Mouse (Mus musculus): ENCODE measurements around the gene Anks1. TPM values are rescaled to one million over a fixed set of nuclear protein-coding genes. Genes with fewer than 3 reads are reported as not detected.

The Anks1 gene
- polyA plus RNA-seq, 1 experiment from 2014 or later: 21.4 TPM

DNA sequence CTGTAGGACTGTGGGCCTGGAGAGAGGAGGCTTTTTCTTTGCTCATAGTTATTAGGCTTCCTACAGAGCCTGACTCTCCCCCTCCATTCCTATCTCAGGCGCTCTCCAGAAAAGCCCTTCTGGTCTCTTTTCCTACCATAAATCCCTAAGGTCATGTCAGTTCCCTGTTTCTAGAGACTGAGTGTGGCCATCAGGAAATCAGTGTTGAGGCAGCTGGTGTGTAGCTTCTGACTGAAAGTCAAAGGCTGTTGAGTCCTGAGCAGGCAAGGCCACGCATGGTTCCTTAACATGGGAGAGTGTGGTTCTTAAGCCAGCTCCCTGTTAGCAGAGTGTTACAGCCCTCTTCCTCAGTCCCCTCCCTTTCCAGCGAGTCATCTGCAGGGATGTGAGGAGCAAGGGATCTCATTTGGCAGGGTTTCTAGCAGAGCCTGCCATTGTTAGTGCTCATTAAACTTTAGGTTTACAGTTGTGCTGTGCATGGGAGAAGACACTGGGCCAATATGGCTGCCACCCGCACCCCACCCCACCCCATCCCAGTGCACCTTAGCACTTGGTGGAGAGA is 28.0 kb downstream of the Anks1 start:
- WGBS: 93% methylated on average over 4 of the region's 4 CpGs
- DNase-seq (ENCODE audit: extremely low spot score, low spot score): no peak
- Histone ChIP-seq H3K27ac (no peak overlapping the region), H3K4me3 (no peak overlapping the region), H3K27me3 (ENCODE audit: poor library complexity, severe bottlenecking) (no peaks in the 10 kb centered on the region), H3K9me3 (no peaks in the 10 kb centered on the region), H3K4me1 (peaks cover 15% of the 10 kb centered on the region), H3K36me3 (replicated peaks) (peaks cover 2% of the 10 kb centered on the region; the same call in 1 of the 2 replicates)

DNA sequence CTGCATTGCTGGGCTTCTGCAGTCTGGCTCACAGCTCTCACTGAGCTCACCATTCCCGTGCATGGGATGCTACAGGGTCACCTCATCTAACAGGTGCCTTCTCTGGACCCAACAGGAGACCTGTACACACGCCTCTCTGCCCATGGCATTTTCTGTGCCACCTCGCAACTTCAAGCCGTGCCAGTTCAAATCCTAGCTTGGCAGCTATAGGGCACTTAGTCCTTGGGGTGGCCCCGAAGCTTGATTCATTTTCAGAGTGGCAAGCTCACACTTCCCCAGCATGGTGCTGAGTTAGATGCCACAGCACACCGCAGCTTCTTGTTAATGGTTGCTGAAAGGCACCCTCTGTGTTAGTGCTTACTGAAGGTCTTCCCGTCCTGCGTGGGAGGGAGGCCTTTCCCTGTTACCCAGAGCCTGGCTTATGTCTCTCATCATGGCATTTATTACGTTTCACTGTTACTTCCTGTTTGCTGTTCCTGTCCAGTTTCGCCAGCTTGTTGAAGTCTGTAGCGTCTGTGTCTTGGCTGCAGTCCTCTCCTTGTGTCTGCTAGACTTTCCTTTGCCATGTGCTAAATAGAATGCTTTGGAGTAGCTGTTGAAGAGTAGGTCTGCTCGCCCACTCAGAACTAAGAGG is 29.1 kb downstream of the Anks1 start:
- DNase-seq (ENCODE audit: extremely low spot score, low spot score): no peak
- Histone ChIP-seq H3K27ac (peak overlapping the region; percentile 8; the same call in 1 of the 2 replicates), H3K9me3 (no peaks in the 10 kb centered on the region), H3K27me3 (ENCODE audit: poor library complexity, severe bottlenecking) (no peaks in the 10 kb centered on the region), H3K4me1 (peaks cover 15% of the 10 kb centered on the region), H3K36me3 (replicated peaks) (peaks cover 2% of the 10 kb centered on the region; the same call in 1 of the 2 replicates), H3K4me3 (no peak overlapping the region)
- 90% methylated on average over 12 of the region's 12 CpGs for WGBS

DNA sequence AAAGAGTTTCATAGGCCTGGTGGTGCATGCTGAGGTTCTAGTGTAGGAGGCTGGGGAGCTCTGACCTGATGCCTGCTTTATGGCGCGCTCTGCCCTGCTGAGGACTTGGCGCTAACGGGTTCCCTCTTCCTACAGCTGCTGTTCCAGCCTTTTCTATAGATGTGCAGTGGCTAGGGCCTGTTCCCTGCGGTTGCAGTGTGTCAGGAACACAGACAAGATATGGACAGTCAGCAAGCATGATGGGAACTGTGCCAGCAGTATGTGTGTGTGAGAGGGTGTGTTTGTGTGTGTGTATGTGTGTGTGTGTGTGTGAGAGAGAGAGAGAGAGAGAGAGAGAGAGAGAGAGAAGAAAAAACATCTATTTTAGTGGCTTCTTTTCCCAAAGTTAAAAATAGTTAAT is 29.9 kb downstream of the Anks1 start:
- peaks cover 15% of the 10 kb centered on the region for H3K4me1 ChIP-seq
- no peaks in the 10 kb centered on the region for H3K9me3 ChIP-seq
- H3K27me3 ChIP-seq (ENCODE audit: poor library complexity, severe bottlenecking): no peaks in the 10 kb centered on the region
- no peak overlapping the region for H3K27ac ChIP-seq
- 93% methylated on average over 5 of the region's 5 CpGs for WGBS
- peaks cover 2% of the 10 kb centered on the region; the same call in 1 of the 2 replicates for H3K36me3 ChIP-seq (replicated peaks)
- no peak for DNase-seq (ENCODE audit: extremely low spot score, low spot score)
- H3K4me3 ChIP-seq: no peak overlapping the region

DNA sequence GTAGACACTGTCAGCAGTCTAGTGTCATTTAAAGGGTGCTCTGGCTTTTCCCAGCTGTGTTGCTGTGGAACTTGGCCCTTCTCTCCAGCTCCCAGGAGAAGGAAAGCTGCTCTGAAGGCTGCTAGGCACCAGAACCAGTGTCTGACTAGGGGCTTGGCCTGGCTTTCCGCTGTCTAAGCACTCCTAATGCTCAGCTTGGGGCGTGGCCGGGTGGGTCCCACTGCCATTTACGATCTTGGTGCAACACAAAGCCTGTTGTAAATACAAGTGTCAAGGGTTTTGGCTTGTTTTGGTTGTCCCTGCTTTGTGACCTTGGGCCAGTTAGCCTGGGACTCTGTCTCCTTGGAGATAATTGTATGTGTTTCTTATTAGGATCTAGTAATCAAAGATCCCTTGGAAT is 31.2 kb downstream of the Anks1 start:
- no peak for DNase-seq (ENCODE audit: extremely low spot score, low spot score)
- Histone ChIP-seq H3K27me3 (ENCODE audit: poor library complexity, severe bottlenecking) (no peaks in the 10 kb centered on the region), H3K4me1 (peaks cover 17% of the 10 kb centered on the region), H3K4me3 (no peak overlapping the region), H3K36me3 (replicated peaks) (no peaks in the 10 kb centered on the region), H3K9me3 (no peaks in the 10 kb centered on the region), H3K27ac (no peak overlapping the region)
- WGBS: 73% methylated on average over 4 of the region's 4 CpGs

DNA sequence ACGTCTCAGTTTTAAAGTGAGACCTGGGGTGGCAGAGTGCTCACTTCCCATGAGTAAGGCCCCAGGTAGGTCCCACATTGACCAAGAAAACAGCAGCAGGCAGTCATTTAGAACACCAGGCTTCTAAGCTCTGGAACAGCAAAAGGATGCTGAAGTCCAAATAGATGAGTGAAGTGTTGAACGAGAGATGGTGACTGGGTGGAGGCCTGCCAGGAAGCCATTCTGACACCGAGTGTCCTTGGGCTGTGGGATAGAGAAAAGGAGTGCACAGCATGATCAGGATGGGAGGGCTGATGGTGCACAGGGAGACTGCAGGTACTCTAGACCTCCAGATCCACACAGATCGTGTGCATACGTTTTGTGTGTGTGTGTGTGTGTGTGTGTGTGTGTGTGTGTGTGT is 32.1 kb downstream of the Anks1 start:
- Histone ChIP-seq H3K36me3 (replicated peaks) (no peaks in the 10 kb centered on the region), H3K27me3 (ENCODE audit: poor library complexity, severe bottlenecking) (no peaks in the 10 kb centered on the region), H3K4me3 (no peak overlapping the region), H3K9me3 (no peaks in the 10 kb centered on the region), H3K27ac (no peak overlapping the region), H3K4me1 (peaks cover 26% of the 10 kb centered on the region)
- DNase-seq (ENCODE audit: extremely low spot score, low spot score): no peak
- WGBS: 86% methylated on average over 5 of the region's 5 CpGs

DNA sequence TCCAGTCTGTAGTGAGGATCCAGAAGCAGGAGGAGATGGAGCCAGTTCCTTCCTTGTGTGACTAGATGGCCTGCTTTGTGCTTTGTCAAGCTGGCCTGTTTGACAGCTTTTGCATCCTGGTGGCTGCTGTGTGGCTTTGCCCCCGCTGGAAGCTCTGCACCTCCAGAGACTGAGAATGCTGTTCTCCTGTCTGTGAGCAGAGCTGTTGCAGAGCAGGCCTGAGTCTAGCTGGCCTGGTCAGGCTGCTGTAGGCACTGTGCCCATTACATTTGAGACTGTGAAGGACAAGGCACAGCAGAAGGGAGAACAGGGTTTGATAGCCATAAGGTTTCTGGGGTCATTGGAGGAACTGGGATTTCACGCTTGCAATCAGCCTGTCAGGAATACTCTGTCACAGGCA is 32.6 kb downstream of the Anks1 start:
- 72% methylated on average over 2 of the region's 2 CpGs for WGBS
- DNase-seq (ENCODE audit: extremely low spot score, low spot score): no peak
- Histone ChIP-seq H3K36me3 (replicated peaks) (no peaks in the 10 kb centered on the region), H3K4me1 (peaks cover 28% of the 10 kb centered on the region), H3K9me3 (no peaks in the 10 kb centered on the region), H3K27me3 (ENCODE audit: poor library complexity, severe bottlenecking) (no peaks in the 10 kb centered on the region), H3K27ac (no peak overlapping the region), H3K4me3 (no peak overlapping the region)

DNA sequence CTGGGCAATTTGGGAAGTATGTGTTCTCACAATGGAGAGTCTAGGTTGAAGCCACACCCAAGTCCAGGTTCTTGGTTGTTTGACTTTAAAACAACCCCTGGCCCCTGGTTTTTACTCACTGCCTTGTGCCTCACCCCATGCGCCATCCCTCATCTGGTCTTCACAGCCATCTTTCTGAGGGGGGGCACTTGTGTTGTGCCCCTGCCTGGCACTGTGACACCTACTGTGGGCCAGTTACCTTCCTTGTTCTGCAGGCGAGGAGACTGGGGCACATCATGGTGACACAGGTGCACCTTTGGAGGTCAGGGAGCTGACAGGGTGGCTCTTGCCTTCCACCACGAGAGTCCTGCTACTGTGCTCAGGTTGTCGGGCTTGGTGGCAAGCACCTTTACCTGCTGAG is 33.0 kb downstream of the Anks1 start:
- no peak overlapping the region for H3K4me3 ChIP-seq
- H3K27me3 ChIP-seq (ENCODE audit: poor library complexity, severe bottlenecking): no peaks in the 10 kb centered on the region
- no peaks in the 10 kb centered on the region for H3K36me3 ChIP-seq (replicated peaks)
- H3K9me3 ChIP-seq: no peaks in the 10 kb centered on the region
- no peak for DNase-seq (ENCODE audit: extremely low spot score, low spot score)
- 88% methylated on average over 4 of the region's 4 CpGs for WGBS
- H3K4me1 ChIP-seq: peaks cover 28% of the 10 kb centered on the region
- no peak overlapping the region for H3K27ac ChIP-seq

DNA sequence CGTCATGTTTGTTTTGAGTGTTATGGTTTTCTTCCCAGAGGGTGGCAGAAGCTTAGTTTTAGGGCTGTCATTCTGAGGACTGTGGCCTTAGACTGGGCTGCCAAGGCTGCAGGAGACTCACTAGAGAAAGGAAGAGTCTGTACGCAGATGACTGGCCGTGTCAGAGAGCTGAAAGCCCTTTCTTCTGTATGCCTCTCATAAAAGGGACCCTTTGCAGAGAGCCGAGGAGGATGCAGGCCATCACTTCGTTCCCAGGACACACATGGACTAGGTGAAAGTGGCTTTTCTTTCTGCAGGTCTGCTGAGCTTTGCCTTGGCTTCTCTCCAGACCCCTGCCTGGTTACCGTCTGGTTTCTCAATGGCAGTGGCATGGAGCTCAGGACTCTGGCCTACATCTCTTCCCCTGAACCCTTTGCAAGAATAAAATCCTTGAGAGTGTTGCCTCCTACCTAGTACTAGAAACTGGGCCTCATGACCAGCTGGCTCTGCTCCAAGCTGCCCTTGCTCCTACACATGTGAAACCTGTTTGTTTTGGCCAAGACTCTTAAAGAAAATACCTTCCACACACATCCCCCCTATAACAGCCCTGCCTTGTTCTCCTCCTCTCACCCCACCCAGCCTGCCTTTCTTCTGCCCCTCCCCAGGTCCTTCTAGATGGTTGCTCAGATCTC is 36.6 kb downstream of the Anks1 start:
- peaks cover 14% of the 10 kb centered on the region for H3K4me1 ChIP-seq
- no peaks in the 10 kb centered on the region for H3K9me3 ChIP-seq
- no peak overlapping the region for H3K4me3 ChIP-seq
- DNase-seq (ENCODE audit: extremely low spot score, low spot score): no peak
- WGBS: 84% methylated on average over 6 of the region's 6 CpGs
- no peaks in the 10 kb centered on the region for H3K27me3 ChIP-seq (ENCODE audit: poor library complexity, severe bottlenecking)
- no peaks in the 10 kb centered on the region for H3K36me3 ChIP-seq (replicated peaks)
- H3K27ac ChIP-seq: no peak overlapping the region

DNA sequence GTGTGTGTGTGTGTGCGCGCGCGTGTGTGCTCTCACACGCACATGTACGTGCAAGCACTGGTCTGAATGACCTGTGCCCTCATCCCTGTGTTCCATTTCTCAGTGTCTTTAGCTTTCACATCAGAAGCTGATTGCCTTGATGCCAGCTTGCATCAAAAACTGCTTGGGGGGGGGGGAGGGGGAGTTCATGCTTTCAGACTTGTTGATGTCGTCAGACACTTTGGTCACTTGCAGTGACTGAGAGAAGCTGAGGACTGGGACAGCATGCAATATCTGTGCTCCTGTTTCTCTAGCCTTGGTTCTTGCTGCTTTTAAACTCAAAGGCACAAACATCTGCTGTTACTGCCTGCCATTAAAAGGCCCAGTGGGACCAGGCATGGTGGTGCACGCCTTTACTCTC is 37.3 kb downstream of the Anks1 start:
- no peak overlapping the region for H3K4me3 ChIP-seq
- DNase-seq (ENCODE audit: extremely low spot score, low spot score): no peak
- no peak overlapping the region for H3K27ac ChIP-seq
- WGBS: 92% methylated on average over 8 of the region's 8 CpGs
- no peaks in the 10 kb centered on the region for H3K27me3 ChIP-seq (ENCODE audit: poor library complexity, severe bottlenecking)
- H3K36me3 ChIP-seq (replicated peaks): no peaks in the 10 kb centered on the region
- no peaks in the 10 kb centered on the region for H3K9me3 ChIP-seq
- H3K4me1 ChIP-seq: peaks cover 13% of the 10 kb centered on the region; the same call in 1 of the 2 replicates

DNA sequence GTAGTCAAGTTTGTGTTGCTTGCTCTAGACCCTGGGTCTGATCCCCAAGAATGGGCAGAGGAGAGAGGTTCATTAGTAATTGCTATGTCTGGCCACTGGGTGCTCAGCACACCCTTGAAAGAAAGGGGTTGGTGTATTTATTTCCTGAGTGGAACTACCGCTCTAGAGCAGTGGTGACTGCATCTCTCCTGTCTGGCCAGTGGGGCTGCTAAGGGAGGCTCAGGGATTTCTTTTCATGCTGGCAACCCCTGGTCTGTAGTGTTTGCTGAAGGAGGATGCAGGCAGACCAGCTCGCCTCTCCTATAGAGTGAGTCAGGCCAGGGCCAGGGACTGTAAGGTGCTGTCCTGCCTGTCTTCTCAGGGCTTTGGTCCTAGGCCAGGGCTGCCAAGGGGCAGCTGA is 38.0 kb downstream of the Anks1 start:
- no peak overlapping the region for H3K4me3 ChIP-seq
- no peaks in the 10 kb centered on the region for H3K27me3 ChIP-seq (ENCODE audit: poor library complexity, severe bottlenecking)
- no peaks in the 10 kb centered on the region for H3K9me3 ChIP-seq
- 0 out of 2 replicates have a peak, but pooled peaks cover 2% of the 10 kb centered on the region for H3K36me3 ChIP-seq (replicated peaks)
- WGBS: 83% methylated on average over 2 of the region's 2 CpGs
- H3K27ac ChIP-seq: no peak overlapping the region
- peaks cover 13% of the 10 kb centered on the region; the same call in 1 of the 2 replicates for H3K4me1 ChIP-seq
- DNase-seq (ENCODE audit: extremely low spot score, low spot score): no peak

DNA sequence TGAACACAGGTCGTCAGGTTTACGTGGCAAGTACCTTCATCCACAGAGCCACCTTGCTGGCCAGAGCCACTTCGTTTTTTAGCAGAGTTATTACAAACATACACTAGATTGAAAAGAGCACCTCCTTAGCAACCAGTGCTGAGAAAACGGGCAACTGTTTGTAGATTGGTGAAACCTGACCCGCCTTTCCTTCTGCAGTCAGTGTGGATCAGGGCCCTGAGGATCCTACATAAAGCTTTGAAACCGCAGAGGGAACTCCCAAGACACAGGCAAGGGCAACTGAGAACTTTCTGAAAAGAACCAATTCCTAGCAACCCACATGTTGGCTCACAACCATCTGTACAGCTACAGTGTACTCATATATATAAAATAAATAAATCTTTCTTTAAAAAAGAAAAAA is 44.0 kb downstream of the Anks1 start:
- peaks cover 9% of the 10 kb centered on the region for H3K4me1 ChIP-seq
- H3K27ac ChIP-seq: no peak overlapping the region
- H3K36me3 ChIP-seq (replicated peaks): 0 out of 2 replicates have a peak, but pooled peaks cover 4% of the 10 kb centered on the region
- no peak for DNase-seq (ENCODE audit: extremely low spot score, low spot score)
- H3K4me3 ChIP-seq: no peak overlapping the region
- no peaks in the 10 kb centered on the region for H3K9me3 ChIP-seq
- no peaks in the 10 kb centered on the region for H3K27me3 ChIP-seq (ENCODE audit: poor library complexity, severe bottlenecking)
- WGBS: 88% methylated on average over 6 of the region's 6 CpGs

DNA sequence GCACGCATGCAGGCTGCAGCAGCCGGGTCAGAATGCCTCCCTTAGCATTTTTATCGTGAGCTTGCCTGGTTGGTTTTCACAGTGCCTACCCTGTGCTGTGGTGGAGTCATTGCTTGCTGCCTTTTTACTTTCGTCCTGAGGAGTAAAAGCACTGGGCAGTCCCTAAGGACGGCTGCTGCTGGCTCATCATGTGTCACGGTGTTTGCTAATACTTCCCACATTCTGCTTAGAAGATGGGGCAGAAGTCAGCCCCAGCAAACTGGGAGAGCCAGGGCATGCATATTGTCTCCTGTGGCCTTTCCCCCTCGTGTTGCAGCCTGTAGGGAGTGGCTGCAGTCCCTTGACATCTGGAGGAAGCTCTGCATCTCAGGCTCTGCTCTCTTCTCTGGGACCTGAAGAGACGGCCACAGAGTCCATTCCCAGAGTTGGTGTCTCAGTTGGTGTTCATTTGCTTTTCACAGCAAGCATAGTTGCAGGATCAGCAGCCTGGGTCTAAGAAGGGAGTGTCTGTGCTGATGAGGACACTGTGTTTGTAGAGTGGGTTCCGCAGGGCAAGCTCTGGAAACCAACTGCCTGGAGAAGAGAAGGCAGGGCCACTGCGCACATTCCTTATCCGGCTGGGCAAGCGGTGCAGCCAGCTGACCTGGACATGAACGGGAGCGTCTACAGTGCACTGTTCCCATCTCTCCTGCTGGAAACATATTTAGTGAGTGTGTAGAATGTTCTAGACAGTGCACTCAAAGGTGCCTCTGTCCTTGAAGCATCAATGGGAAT is 45.7 kb downstream of the Anks1 start:
- WGBS: 77% methylated on average over 14 of the region's 14 CpGs
- Histone ChIP-seq H3K4me3 (no peak overlapping the region), H3K27ac (no peak overlapping the region; the same call in 1 of the 2 replicates), H3K4me1 (peaks cover 9% of the 10 kb centered on the region), H3K27me3 (ENCODE audit: poor library complexity, severe bottlenecking) (no peaks in the 10 kb centered on the region), H3K36me3 (replicated peaks) (0 out of 2 replicates have a peak, but pooled peaks cover 4% of the 10 kb centered on the region), H3K9me3 (no peaks in the 10 kb centered on the region)
- no peak for DNase-seq (ENCODE audit: extremely low spot score, low spot score)

All from forebrain, embryonic 10.5 days (tissue).